Mouse (Mus musculus) large intestine, adult 2 months (tissue): ENCODE measurements around the gene Apol9a. TPM values are rescaled to one million over a fixed set of nuclear protein-coding genes. Genes with fewer than 3 reads are reported as not detected.

Source experiments
- DNase-seq: peaks from one replicate; pipeline ENCODE4 v3.0.0-alpha.2; 2012; ENCODE audit warnings: low read depth, low spot score
- WGBS: fragments of 180-500 bp; shearing (Covaris S2); methylation state at CpG from one replicate; pipeline ENCODE4 v1.1.7; 2018; 5-methylcytosine and 5-hydroxymethylcytosine counted together
- polyA plus RNA-seq: library from polyadenylated mRNA; depleted of rRNA; stranded (reverse); fragments of >200 nt; gene quantifications from 2 replicates; pipeline ENCODE4 v1.2.3, GENCODE M21; 2012; rRNA removed

Apol9a gene
- polyA plus RNA-seq, 1 experiment: 22.6 TPM

GRCm38 (mm10) chr15:77354848-77355551, 55.9 kb downstream of the Apol9a start:
- 95% methylated on average over 6 of the region's 6 CpGs for WGBS
- no peak for DNase-seq

- WGBS: 84% methylated on average over 4 of the region's 4 CpGs
These were observed 56.5 kb downstream of the Apol9a start for GRCm38 (mm10) chr15:77354496-77354847.

More at GRCm38 (mm10) chr15:77354496-77354847, 56.5 kb downstream of the Apol9a start:
- DNase-seq: no peak

Other genes starting within 250 kb of the Apol9a start
- gene Rbfox2, start 104.1 kb downstream of the Apol9a start, polyA plus RNA-seq: 18.4 and 26.5 TPM in 2 replicates
- gene Apol7a, start 12.0 kb downstream of the Apol9a start, polyA plus RNA-seq: 43.7 and 83.1 TPM in 2 replicates
- gene Apol7b, start 36.4 kb upstream of the Apol9a start, polyA plus RNA-seq: 0.63 and 1.4 TPM in 2 replicates
- 94.4 and 159 TPM in 2 replicates for gene Apol10a, start 65.9 kb upstream of the Apol9a start, polyA plus RNA-seq
- gene Apol11a, start 97.1 kb upstream of the Apol9a start, polyA plus RNA-seq: 0.11 and 0.21 TPM in 2 replicates
- gene Apol7c, start 122.2 kb upstream of the Apol9a start, polyA plus RNA-seq: 24.7 and 45.8 TPM in 2 replicates
- not detected in 2 replicates for gene 1700025B11Rik, start 150.8 kb upstream of the Apol9a start, polyA plus RNA-seq
- gene Apol10b, start 185.0 kb upstream of the Apol9a start, polyA plus RNA-seq: 0.88 and 0.93 TPM in 2 replicates
- gene Gm36245, start 188.1 kb upstream of the Apol9a start, polyA plus RNA-seq: not detected in 2 replicates
- gene Apol11b, start 232.2 kb upstream of the Apol9a start, polyA plus RNA-seq: 0.21 and 0.33 TPM in 2 replicates